Mouse (Mus musculus): ENCODE results near the gene Gm13289. TPM values are rescaled to one million over a fixed set of nuclear protein-coding genes. Genes with fewer than 3 reads are reported as not detected.
"Not testable (repeated sequence)": the region's sequence is repeated elsewhere in the genome, so short reads cannot be mapped to it uniquely, and the experiment has no call there.

The Gm13289 gene
- total RNA-seq (2022) = not detected

DNA sequence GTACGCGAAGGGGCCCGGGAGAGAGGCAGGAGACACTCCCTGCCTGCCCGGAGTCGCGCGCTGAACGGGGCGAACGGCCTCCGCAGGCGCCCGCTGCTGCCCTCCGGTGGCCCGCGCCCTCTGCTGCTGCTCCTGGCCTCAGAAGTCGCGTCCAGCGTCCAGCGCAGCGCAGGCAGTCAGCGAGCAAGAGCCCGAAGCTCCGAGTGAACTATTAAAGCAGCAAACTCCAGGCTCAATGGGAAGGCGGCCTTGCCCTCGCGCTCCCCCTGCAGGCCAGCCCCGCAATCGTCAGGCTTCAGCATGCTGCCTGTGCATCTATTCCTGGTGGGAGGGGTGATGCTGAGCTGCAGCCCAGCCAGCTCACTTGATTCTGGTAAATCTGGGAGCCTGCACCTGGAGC lies at the start of gene Gm13289:
Gm13289 (plus strand) TSS at position 301 of the 400 bp plus-strand sequence.
- DNase-seq (ENCODE audit: low spot score) = not testable (repeated sequence)

DNA sequence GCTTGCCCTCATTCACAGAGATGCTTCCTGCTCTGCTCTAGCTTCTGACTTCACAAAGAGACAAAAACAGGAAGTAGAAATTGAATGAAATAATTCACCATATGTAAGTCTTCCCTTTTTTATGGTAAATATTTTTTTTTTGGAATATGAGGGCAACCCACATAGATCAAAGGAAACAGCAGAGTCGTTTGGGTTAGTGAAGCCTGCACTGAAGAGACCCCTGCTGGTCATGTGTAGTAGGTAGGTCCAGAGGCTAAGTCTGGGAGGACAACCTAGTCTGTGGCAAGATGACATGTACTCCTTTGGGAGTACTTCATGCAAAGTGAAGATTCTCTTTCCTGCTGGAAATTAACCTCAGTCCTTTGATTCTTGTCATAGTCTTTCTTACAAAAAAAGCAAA lies 49.4 kb upstream of the Gm13289 start:
- no peak for DNase-seq (ENCODE audit: low spot score)

DNA sequence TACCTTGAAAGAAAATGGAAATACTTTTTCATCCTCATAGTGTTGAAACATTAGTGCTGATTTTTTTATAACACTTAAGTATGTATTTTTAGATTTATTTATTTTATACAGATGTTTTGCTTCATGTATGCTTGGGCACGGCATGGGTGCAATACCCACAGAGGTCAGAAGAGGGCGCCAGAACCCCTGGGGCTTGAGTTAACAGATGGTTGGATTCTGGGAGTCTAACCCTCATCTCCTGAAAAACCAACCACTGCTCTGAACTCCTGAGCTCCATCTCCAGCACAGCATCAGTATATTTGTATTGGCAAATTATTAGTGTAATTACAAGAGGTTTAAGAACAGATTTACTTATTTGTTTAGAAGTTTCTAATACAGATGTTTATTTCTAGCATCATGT lies 38.2 kb upstream of the Gm13289 start:
- DNase-seq (ENCODE audit: low spot score) = peak; percentile 70

DNA sequence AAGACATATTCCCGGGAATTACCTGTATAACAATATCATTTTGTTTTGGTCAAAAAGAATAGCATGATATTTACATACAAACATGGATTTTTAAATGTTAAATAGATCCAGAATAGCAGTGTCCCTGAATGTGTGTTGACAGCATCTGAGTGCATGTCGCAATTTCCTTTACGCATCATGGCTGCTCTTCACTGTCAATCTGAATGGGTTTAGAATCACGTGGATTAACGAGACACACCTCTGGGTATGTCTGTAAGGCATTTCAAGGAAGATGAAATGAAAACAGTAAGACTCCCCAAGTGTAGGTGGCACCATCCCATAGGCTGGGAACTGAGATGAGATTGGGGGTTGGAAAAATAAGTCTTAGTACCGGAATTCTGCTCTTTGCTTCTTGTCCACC lies 37.7 kb upstream of the Gm13289 start:
- DNase-seq (ENCODE audit: low spot score) = no peak

DNA sequence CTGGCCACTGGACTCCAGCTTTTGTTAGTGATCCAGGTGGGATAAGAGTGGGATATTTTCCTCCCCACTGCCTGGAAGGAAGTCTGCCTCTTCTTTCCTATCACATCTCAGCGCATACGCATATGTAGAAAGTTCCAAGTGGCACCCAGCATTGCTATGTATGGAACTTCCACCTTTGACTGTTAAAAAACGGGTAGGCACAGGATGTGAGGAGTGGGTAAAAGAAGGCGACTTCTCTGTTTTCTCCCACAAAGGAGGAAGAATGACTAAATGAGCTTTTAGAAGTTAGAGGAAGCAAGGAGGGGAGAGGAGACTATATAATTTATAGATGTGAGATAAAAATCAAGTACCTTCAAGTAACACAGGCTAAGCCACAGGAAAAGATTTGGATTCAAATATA lies 35.3 kb upstream of the Gm13289 start:
- no peak for DNase-seq (ENCODE audit: low spot score)

DNA sequence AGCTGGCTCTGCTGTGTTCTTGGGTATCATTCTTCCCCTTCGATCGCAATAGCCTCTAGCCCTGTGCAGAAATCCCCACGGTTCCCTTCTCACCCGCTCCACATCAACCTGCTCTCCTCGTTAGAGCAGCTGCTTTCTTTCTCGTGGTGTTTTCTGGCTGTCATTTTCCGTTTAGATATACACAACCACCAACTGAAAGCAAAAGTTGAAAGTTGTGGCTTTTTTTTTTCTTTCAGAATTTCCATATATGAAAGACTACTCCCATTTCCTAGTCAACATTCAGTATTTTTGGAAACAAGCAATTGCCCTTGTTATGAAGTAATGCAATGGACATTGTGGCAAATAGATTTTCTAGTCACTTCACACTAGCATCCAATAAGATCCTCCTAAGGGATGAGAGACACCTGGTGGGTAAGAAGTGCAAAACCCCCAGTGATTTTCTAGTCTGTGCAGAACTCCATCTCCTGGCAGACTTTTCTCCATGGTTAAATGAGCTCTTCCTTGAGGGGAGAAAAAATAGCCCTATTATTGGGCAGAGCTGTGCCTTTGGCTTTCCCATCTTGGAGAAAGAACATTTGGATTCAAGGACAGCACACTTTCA lies 33.9 kb upstream of the Gm13289 start:
- DNase-seq (ENCODE audit: low spot score) = no peak

DNA sequence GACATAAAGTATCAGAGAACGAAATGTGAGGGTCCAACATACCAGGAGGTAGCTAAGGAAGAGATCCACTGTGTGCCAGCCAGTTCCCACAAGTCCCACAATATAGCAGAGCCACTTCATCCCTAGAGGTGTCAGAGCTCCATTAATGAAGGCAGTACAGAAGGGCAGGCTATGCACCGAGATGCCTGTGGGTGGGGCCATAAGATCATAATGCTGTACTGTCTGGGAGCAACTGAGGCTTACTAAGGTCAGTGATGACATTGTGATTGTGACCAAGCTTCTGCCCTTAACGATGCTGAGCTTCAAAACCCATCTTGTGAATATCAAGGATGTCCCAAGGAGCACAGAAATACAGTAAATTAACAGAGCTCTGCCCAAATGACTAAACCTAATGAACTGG lies 32.5 kb upstream of the Gm13289 start:
- no peak for DNase-seq (ENCODE audit: low spot score)

DNA sequence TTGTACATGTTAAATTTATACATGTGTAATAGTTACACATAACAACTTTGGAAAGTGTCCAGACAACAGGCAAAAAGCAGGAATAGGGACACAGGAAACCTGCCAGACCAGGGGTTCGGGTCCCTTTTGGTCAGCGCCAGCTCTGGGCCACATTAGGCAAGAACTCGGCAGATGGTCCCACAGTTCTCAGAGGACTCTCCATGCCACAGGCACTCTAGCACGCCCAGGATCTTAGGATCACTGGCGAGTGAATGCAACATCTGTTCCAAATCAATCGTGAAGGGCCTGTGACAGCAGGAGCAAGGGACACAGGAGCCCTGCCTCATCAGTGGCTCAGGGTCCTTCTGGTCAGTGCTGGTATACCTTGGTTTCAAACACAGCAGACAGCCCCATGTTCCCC lies 26.8 kb upstream of the Gm13289 start:
- no peak for DNase-seq (ENCODE audit: low spot score)

DNA sequence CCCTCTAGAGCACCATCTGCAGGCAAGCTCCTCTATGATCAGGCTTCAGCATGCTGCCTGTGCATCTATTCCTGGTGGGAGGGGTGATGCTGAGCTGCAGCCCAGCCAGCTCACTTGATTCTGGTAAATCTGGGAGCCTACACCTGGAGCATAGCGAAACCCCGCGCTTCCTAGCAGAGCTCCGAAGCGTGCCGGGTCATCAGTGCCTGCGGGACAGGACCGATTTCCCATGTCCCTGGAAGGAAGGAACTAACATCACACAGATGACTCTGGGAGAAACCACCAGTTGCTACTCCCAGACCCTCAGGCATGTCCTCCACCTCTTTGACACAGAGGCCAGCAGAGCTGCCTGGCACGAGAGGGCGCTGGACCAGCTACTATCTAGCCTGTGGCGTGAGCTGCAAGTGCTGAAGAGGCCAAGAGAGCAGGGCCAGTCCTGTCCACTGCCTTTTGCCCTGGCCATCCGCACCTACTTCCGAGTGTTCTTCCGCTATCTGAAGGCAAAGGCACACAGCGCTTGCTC lies 21.8 kb upstream of the Gm13289 start, which contains the start of gene Gm13271:
Gm13271 (plus strand) TSS at position 51 of the 523 bp plus-strand sequence.
- DNase-seq (ENCODE audit: low spot score) = peak; percentile 66

DNA sequence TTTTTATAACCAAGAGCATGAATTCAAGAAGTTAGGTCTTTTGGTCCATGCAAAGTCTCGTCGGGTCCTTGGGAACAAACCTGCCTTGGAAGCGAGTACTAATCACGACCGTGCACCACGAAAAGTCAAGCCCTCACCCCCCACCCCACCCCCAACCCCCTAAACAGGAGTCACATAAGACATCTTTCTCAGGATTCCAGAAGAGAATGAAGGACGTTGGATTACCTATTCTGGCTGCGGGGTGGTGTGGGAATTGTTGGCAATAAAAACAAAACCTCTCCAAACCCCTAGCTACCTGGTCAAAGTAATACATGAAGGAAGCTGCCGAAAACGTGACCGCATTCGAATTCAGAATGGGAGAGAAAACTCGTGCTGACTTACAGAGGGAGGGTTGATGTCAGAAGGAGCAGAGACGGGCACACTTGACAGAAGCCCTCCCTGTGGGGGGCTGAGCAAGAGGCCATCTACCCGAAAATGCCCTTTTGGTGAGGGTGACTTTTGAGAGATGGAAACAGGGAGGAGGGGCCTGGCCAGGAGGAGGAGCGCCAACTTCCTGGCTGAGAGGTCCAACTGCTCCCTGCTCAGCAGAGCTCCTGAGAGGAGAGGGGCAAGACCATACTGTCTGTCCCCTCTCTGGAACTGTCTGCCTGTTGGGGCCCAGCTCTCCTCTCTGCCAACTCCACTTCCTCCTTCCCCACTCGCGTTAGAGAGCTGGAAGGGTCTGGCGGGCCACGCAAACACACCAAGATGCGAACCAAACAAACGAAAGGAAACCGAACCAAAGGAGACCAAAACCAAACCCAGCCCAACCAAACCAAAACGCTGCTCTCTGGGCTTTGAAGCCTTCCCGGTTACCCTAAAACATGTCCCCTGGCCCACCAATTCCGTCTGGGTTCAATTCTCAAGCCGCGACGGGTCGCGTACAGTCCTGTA lies 19.9 kb upstream of the Gm13289 start:
- not testable (repeated sequence) for DNase-seq (ENCODE audit: low spot score)

DNA sequence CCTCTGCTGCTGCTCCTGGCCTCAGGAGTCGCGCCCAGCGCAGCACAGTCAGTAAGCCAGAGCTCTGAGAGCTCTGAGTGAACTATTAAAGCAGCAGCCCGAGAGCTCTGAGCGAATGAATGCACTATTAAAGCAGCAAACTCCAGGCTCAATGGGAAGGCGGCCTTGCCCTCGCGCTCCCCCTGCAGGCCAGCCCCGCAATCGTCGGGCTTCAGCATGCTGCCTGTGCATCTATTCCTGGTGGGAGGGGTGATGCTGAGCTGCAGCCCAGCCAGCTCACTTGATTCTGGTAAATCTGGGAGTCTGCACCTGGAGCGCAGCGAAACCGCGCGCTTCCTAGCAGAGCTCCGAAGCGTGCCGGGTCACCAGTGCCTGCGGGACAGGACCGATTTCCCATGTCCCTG lies 19.1 kb upstream of the Gm13289 start:
- DNase-seq (ENCODE audit: low spot score) = peak; percentile 90

DNA sequence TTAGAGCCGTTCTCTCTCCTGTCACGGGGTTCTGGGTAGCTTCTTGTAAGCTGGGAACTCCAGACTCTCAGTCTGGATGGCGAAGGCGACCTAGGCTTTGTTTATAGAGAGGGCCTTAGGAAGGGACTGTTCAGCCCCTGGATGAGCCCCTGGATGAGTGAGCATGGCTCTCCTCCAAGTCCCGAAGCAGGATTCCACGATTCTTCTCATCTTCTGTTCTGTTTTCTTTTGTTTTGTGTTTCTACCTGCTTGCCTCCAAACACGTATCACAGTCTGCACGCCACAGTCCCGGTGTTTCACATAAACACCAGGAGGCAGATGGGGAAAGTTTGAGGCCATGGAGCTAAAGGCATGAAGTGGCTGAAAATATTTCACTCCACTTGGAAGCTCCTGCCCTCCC lies 18.0 kb upstream of the Gm13289 start:
- not testable (repeated sequence) for DNase-seq (ENCODE audit: low spot score)

DNA sequence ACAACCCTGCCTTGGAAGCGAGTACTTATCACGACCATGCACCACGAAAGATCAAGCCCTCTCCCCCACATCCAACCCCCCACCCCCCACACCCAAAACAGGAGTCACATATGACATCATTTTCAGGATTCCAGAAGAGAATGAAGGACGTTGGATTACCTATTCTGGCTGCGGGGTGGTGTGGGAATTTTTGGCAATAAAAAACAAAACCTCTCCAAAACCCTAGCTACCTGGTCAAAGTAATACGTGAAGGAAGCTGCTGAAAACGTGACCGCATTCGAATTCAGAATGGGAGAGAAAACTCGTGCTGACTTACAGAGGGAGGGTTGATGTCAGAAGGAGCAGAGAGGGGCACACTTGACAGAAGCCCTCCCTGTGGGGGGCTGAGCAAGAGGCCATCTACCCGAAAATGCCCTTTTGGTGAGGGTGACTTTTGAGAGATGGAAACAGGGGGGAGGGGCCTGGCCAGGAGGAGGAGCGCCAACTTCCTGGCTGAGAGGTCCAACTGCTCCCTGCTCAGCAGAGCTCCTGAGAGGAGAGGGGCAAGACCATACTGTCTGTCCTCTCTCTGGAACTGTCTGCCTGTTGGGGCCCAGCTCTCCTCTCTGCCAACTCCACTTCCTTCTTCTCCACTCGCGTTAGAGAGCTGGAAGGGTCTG lies 17.0 kb upstream of the Gm13289 start, which contains the start of gene Gm13283:
Gm13283 (plus strand) TSS at position 510 of the 659 bp plus-strand sequence.
- peak; percentile 36 for DNase-seq (ENCODE audit: low spot score)

DNA sequence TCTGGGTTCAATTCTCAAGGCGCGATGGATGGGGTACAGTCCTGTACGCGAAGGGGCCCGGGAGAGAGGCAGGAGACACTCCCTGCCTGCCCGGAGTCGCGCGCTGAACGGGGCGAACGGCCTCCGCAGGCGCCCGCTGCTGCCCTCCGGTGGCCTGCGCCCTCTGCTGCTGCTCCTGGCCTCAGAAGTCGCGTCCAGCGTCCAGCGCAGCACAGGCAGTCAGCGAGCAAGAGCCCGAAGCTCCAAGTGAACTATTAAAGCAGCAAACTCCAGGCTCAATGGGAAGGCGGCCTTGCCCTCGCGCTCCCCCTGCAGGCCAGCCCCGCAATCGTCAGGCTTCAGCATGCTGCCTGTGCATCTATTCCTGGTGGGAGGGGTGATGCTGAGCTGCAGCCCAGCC lies 16.3 kb upstream of the Gm13289 start:
- DNase-seq (ENCODE audit: low spot score) = peak; percentile 82

DNA sequence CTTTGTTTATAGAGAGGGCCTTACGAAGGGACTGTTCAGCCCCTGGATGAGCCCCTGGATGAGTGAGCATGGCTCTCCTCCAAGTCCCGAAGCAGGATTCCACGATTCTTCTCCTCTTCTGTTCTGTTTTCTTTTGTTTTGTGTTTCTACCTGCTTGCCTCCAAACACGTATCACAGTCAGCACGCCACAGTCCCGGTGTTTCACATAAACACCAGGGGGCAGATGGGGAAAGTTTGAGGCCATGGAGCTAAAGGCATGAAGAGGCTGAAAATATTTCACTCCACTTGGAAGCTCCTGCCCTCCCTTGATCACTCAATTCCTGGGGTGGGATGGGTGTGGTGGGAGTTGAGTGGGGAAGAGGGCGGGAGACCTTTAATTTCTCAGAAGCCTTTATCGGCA lies 14.9 kb upstream of the Gm13289 start:
- peak; percentile 53 for DNase-seq (ENCODE audit: low spot score)

DNA sequence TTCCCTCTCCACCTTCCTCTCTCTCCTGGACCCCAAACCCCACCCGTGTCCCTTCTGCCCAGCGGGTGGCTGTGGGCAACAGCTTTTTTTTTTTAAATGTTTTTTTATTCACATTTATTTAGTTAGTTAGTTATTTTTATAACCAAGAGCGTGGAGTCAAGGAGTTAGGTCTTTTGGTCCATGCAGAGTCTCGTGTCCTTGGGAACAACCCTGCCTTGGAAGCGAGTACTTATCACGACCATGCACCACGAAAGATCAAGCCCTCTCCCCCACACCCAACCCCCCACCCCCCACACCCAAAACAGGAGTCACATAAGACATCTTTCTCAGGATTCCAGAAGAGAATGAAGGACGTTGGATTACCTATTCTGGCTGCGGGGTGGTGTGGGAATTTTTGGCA lies 14.4 kb upstream of the Gm13289 start:
- not testable (repeated sequence) for DNase-seq (ENCODE audit: low spot score)

DNA sequence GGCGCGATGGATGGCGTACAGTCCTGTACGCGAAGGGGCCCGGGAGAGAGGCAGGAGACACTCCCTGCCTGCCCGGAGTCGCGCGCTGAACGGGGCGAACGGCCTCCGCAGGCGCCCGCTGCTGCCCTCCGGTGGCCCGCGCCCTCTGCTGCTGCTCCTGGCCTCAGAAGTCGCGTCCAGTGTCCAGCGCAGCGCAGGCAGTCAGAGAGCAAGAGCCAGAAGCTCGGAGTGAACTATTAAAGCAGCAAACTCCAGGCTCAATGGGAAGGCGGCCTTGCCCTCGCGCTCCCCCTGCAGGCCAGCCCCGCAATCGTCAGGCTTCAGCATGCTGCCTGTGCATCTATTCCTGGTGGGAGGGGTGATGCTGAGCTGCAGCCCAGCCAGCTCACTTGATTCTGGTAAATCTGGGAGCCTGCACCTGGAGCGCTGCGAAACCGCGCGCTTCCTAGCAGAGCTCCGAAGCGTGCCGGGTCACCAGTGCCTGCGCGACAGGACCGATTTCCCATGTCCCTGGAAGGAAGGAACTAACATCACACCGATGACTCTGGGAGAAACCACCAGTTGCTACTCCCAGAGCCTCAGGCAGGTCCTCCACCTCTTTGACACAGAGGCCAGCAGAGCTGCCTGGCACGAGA lies 13.2 kb upstream of the Gm13289 start:
- DNase-seq (ENCODE audit: low spot score) = peak; percentile 67

DNA sequence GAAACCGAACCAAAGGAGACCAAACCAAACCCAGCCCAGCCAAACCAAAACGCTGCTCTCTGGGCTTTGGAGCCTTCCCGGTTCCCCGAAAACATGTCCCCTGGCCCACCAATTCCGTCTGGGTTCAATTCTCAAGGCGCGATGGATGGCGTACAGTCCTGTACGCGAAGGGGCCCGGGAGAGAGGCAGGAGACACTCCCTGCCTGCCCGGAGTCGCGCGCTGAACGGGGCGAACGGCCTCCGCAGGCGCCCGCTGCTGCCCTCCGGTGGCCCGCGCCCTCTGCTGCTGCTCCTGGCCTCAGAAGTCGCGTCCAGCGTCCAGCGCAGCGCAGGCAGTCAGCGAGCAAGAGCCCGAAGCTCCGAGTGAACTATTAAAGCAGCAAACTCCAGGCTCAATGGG lies 3.2 kb upstream of the Gm13289 start, which contains the start of gene Gm13290:
Gm13290 (plus strand) TSS at position 301 of the 400 bp plus-strand sequence.
- not testable (repeated sequence) for DNase-seq (ENCODE audit: low spot score)

DNA sequence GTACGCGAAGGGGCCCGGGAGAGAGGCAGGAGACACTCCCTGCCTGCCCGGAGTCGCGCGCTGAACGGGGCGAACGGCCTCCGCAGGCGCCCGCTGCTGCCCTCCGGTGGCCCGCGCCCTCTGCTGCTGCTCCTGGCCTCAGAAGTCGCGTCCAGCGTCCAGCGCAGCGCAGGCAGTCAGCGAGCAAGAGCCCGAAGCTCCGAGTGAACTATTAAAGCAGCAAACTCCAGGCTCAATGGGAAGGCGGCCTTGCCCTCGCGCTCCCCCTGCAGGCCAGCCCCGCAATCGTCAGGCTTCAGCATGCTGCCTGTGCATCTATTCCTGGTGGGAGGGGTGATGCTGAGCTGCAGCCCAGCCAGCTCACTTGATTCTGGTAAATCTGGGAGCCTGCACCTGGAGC lies 2.8 kb downstream of the Gm13289 start, which contains the start of gene Gm13272:
Gm13272 (plus strand) TSS at position 301 of the 400 bp plus-strand sequence.
- not testable (repeated sequence) for DNase-seq (ENCODE audit: low spot score)

DNA sequence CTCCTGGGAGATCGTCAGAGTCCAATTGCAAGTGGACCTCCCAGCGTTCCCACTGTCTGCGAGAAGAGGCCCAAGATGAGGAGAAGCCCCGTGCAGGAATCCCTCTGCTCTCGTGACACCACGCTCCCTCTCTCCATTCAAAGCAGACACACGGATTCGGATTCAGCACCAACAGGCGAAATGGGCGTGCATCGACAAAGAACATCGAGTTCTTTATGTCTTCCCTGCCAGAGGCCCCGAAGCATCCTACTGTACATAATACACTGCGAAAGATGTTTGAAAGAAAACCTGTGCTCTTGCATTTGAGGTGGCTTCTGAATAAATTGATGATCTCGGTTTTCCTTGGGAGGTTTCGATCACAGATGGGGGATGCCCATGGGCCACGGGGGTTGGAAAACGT lies 3.6 kb downstream of the Gm13289 start:
- not testable (repeated sequence) for DNase-seq (ENCODE audit: low spot score)

DNA sequence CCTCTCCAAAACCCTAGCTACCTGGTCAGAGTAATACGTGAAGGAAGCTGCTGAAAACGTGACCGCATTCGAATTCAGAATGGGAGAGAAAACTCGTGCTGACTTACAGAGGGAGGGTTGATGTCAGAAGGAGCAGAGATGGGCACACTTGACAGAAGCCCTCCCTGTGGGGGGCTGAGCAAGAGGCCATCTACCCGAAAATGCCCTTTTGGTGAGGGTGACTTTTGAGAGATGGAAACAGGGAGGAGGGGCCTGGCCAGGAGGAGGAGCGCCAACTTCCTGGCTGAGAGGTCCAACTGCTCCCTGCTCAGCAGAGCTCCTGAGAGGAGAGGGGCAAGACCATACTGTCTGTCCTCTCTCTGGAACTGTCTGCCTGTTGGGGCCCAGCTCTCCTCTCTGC lies 5.1 kb downstream of the Gm13289 start, which contains the start of gene Ifnz:
Ifnz (plus strand) TSS at position 301 of the 400 bp plus-strand sequence.
- DNase-seq (ENCODE audit: low spot score) = not testable (repeated sequence)
